Mouse (Mus musculus) thymus, adult 2 months (tissue): ENCODE results near the gene Anks1b.

Experiments used
- CTCF ChIP-seq: fragments of 200-500 bp; IDR thresholded peaks from 2 replicates; pipeline ENCODE4 v1.5.1; 2012; ENCODE audit warnings: mild to moderate bottlenecking, control low read depth, low read length, moderate library complexity, borderline replicate concordance; ENCODE audit not compliant: control insufficient read depth, poor library complexity, insufficient read depth; ENCODE audit errors: extremely low read depth
- POLR2A ChIP-seq: fragments of 200-500 bp; IDR thresholded peaks from 2 replicates; pipeline ENCODE4 v1.6.1; 2012; ENCODE audit warnings: mild to moderate bottlenecking, low read length, control low read depth, moderate library complexity; ENCODE audit not compliant: control insufficient read depth, poor library complexity, insufficient read depth; ENCODE audit errors: extremely low read depth

DNA sequence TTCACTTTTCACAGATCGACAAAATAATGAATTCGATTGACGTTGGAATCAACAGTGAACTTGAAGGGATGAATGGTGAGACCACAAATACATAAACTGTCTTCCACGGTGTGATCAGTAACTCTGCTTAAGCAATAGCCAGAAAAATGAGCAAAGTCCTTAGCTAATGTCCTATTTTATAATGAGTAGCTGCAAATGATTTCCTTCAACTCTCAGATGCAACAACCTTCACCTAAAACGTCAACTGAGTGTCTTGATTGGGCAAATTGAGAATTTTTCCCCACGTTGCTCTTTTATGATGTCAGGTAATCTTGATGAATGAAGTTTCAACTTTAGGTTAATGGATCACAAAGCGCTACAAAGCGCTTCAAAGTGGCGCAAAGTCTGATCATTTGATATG lies 639.5 kb downstream of the Anks1b start:
- TF ChIP-seq CTCF (no peak), POLR2A (no peak)
